Mouse (Mus musculus) splenic B cell, adult 2 months (primary cell): ENCODE data around the gene Tmem266.
A peak's percentile ranks its signal among the peaks of the same experiment; 100 is the strongest.

Experiments used
- DNase-seq: peaks from one replicate; pipeline ENCODE4 v3.0.0-alpha.2; 2011; ENCODE audit warnings: low read depth, low spot score
- H3K27me3 ChIP-seq: 2 replicates; pipeline ENCODE4 v1.6.1; 2012; ENCODE audit warnings: mild to moderate bottlenecking, low read length, moderate library complexity, mixed read lengths; ENCODE audit not compliant: control insufficient read depth, poor library complexity, insufficient read depth, severe bottlenecking
- H3K36me3 ChIP-seq: 2 replicates; pipeline ENCODE4 v1.6.1; 2012; ENCODE audit warnings: mild to moderate bottlenecking, low read length, moderate library complexity, mixed read lengths; ENCODE audit not compliant: control insufficient read depth, poor library complexity, insufficient read depth, severe bottlenecking

Gene Tmem266

GRCm38 (mm10) chr9:55433875-55434274 is 107.2 kb downstream of the Tmem266 start:
- H3K36me3 ChIP-seq, result no peaks in the 10 kb centered on the region
- H3K27me3 ChIP-seq, result no peaks in the 10 kb centered on the region
- no peak for DNase-seq

- no peaks in the 10 kb centered on the region for H3K27me3 ChIP-seq
Observed at GRCm38 (mm10) chr9:55438433-55438832, 111.7 kb downstream of the Tmem266 start.

GRCm38 (mm10) chr9:55439206-55439780 is 112.6 kb downstream of the Tmem266 start:
- DNase-seq, result no peak
- Histone ChIP-seq H3K27me3 (no peaks in the 10 kb centered on the region), H3K36me3 (no peaks in the 10 kb centered on the region)

More at GRCm38 (mm10) chr9:55438433-55438832, 111.7 kb downstream of the Tmem266 start:
- H3K36me3 ChIP-seq, result no peaks in the 10 kb centered on the region
- no peak for DNase-seq

- Histone ChIP-seq H3K27me3 (no peaks in the 10 kb centered on the region), H3K36me3 (no peaks in the 10 kb centered on the region; the same call in 1 of the 2 replicates)
- no peak for DNase-seq
Observed at GRCm38 (mm10) chr9:55447509-55447908, 120.8 kb downstream of the Tmem266 start.

- H3K27me3 ChIP-seq, result no peaks in the 10 kb centered on the region
- no peak for DNase-seq
- H3K36me3 ChIP-seq, result no peaks in the 10 kb centered on the region; the same call in 1 of the 2 replicates
Observed at GRCm38 (mm10) chr9:55449108-55449507, 122.4 kb downstream of the Tmem266 start.

- H3K27me3 ChIP-seq, result no peaks in the 10 kb centered on the region
- no peak for DNase-seq
- peaks cover 3% of the 10 kb centered on the region; the same call in 1 of the 2 replicates for H3K36me3 ChIP-seq
Observed at GRCm38 (mm10) chr9:55450035-55450434, 123.3 kb downstream of the Tmem266 start.

- peaks cover 4% of the 10 kb centered on the region; the same call in 1 of the 2 replicates for H3K36me3 ChIP-seq
- no peaks in the 10 kb centered on the region for H3K27me3 ChIP-seq
- no peak for DNase-seq
Observed at GRCm38 (mm10) chr9:55451426-55451825, 124.7 kb downstream of the Tmem266 start.

GRCm38 (mm10) chr9:55452906-55453305 is 126.2 kb downstream of the Tmem266 start:
- H3K36me3 ChIP-seq, result peaks cover 4% of the 10 kb centered on the region; the same call in 1 of the 2 replicates
- no peak for DNase-seq
- H3K27me3 ChIP-seq, result no peaks in the 10 kb centered on the region

- Histone ChIP-seq H3K36me3 (peaks cover 4% of the 10 kb centered on the region; the same call in 1 of the 2 replicates), H3K27me3 (no peaks in the 10 kb centered on the region)
- no peak for DNase-seq
Observed at GRCm38 (mm10) chr9:55453366-55453765, 126.7 kb downstream of the Tmem266 start.

- DNase-seq, result peak; percentile 30
- no peaks in the 10 kb centered on the region for H3K27me3 ChIP-seq
- no peaks in the 10 kb centered on the region for H3K36me3 ChIP-seq
Observed at GRCm38 (mm10) chr9:55468397-55468796, 141.7 kb downstream of the Tmem266 start.

- Histone ChIP-seq H3K36me3 (no peaks in the 10 kb centered on the region), H3K27me3 (no peaks in the 10 kb centered on the region)
- DNase-seq, result no peak
Observed at GRCm38 (mm10) chr9:55476084-55476483, 149.4 kb downstream of the Tmem266 start.

GRCm38 (mm10) chr9:55478699-55479098 is 152.0 kb downstream of the Tmem266 start:
- no peak for DNase-seq
- Histone ChIP-seq H3K36me3 (0 out of 2 replicates have a peak, but pooled peaks cover 1% of the 10 kb centered on the region), H3K27me3 (no peaks in the 10 kb centered on the region)

- no peaks in the 10 kb centered on the region for H3K27me3 ChIP-seq
- 0 out of 2 replicates have a peak, but pooled peaks cover 5% of the 10 kb centered on the region for H3K36me3 ChIP-seq
Observed at GRCm38 (mm10) chr9:55482116-55482515, 155.4 kb downstream of the Tmem266 start.

More at GRCm38 (mm10) chr9:55482116-55482515, 155.4 kb downstream of the Tmem266 start:
- no peak for DNase-seq
